Mouse (Mus musculus): ENCODE data around the gene Myo3b. TPM values are rescaled to one million over a fixed set of nuclear protein-coding genes. Genes with fewer than 3 reads are reported as not detected.

The Myo3b gene
- total and polyA plus RNA-seq, 3 experiments, result 0.08 TPM; not detected in 2

GRCm38 (mm10) chr2:70337869-70338268, 298.9 kb downstream of the Myo3b start:
- H3K4me3 ChIP-seq, result no peak overlapping the region
- no peaks in the 10 kb centered on the region for H3K36me3 ChIP-seq (ENCODE audit: control insufficient read depth, insufficient read depth, low read length)
- no peaks in the 10 kb centered on the region for H3K27me3 ChIP-seq (ENCODE audit: control insufficient read depth, insufficient read depth, low read length)
- intact Hi-C loops (cut with DNase I), result no loop called here
- TF ChIP-seq POLR2A (IDR thresholded peaks at IDR 0.05; ENCODE audit: insufficient read depth, low read depth, low read length) (no peak), CTCF (IDR thresholded peaks at IDR 0.05) (no peak), EP300 (IDR thresholded peaks at IDR 0.05; ENCODE audit: insufficient read depth, low read depth, low read length) (no peak)
- H3K4me1 ChIP-seq (ENCODE audit: control insufficient read depth, insufficient read depth, low read length), result peaks cover 5% of the 10 kb centered on the region
- 20% methylated on average over 9 of the region's 9 CpGs for WGBS
- no peak overlapping the region for H3K9ac ChIP-seq (ENCODE audit: low read depth, low read length)
- DNase-seq, result no peak
- H3K27ac ChIP-seq, result no peak overlapping the region
- H3K79me2 ChIP-seq (replicated peaks; ENCODE audit: control insufficient read depth, insufficient read depth, low read length), result no peaks in the 10 kb centered on the region

DNA sequence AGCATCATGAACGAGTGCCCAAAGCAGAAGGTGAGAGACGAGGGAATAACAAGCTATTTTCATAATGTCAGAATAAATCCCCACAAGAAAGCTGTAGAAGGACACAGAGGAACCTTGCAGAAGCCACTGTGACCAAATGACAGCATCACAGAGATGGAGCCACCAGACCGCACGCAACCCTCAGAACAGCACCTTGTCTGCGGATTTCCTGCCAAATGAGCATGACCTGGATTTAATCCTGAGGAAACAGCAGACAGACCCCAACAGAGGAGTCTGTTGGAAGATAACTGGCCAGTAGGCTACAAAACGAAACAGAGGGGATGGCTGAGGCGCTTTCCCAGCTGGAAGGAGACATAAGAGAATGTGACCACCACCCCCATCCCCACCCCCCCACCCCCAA, 300.1 kb downstream of the Myo3b start:
- no peaks in the 10 kb centered on the region for H3K36me3 ChIP-seq (ENCODE audit: control insufficient read depth, insufficient read depth, low read length)
- H3K27me3 ChIP-seq (ENCODE audit: control insufficient read depth, insufficient read depth, low read length), result no peaks in the 10 kb centered on the region
- intact Hi-C loops (cut with DNase I), result no loop called here
- 50% methylated on average over 7 of the region's 7 CpGs for WGBS
- TF ChIP-seq EP300 (IDR thresholded peaks at IDR 0.05; ENCODE audit: insufficient read depth, low read depth, low read length), result no peak
- no peak for TF ChIP-seq POLR2A (IDR thresholded peaks at IDR 0.05; ENCODE audit: insufficient read depth, low read depth, low read length)
- no peak for TF ChIP-seq CTCF (IDR thresholded peaks at IDR 0.05)
- no peak for DNase-seq
- H3K27ac ChIP-seq, result no peak overlapping the region
- H3K4me3 ChIP-seq, result no peak overlapping the region
- H3K79me2 ChIP-seq (replicated peaks; ENCODE audit: control insufficient read depth, insufficient read depth, low read length), result no peaks in the 10 kb centered on the region
- H3K4me1 ChIP-seq (ENCODE audit: control insufficient read depth, insufficient read depth, low read length), result peaks cover 5% of the 10 kb centered on the region
- H3K9ac ChIP-seq (ENCODE audit: low read depth, low read length), result no peak overlapping the region

- no peak for DNase-seq
- Histone ChIP-seq H3K79me2 (replicated peaks; ENCODE audit: control insufficient read depth, insufficient read depth, low read length) (no peaks in the 10 kb centered on the region), H3K36me3 (ENCODE audit: control insufficient read depth, insufficient read depth, low read length) (no peaks in the 10 kb centered on the region), H3K9ac (ENCODE audit: low read depth, low read length) (no peak overlapping the region), H3K4me1 (ENCODE audit: control insufficient read depth, insufficient read depth, low read length) (peaks cover 5% of the 10 kb centered on the region), H3K27me3 (ENCODE audit: control insufficient read depth, insufficient read depth, low read length) (no peaks in the 10 kb centered on the region), H3K4me3 (no peak overlapping the region), H3K27ac (no peak overlapping the region)
- TF ChIP-seq EP300 (IDR thresholded peaks at IDR 0.05; ENCODE audit: insufficient read depth, low read depth, low read length) (no peak), POLR2A (IDR thresholded peaks at IDR 0.05; ENCODE audit: insufficient read depth, low read depth, low read length) (no peak), CTCF (IDR thresholded peaks at IDR 0.05) (no peak)
- intact Hi-C loops (cut with DNase I), result no loop called here
- WGBS, result 20% methylated on average over 6 of the region's 6 CpGs
Measured at GRCm38 (mm10) chr2:70339501-70339900, 300.6 kb downstream of the Myo3b start.

DNA sequence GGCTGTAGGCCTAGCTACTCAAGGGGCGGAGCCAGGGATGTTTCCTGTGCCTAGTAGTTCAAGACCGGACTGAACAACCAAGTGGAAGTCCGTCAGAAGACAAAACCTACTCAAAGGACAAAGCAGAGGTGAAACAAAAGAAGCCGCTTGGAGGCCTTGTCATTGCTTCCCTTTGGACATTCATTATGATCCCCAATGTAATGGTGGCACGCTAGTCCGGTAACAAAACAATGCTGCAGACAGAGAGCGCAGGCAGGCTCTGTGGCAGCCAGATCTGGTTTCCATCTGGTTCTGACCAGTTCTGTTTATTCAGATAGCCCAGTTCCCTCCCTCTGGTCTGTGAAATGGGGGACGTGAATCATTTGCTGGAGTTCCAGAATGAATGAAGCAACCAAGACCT, 301.3 kb downstream of the Myo3b start:
- H3K36me3 ChIP-seq (ENCODE audit: control insufficient read depth, insufficient read depth, low read length), result no peaks in the 10 kb centered on the region
- H3K27ac ChIP-seq, result no peak overlapping the region
- no peak overlapping the region for H3K9ac ChIP-seq (ENCODE audit: low read depth, low read length)
- intact Hi-C loops (cut with DNase I), result no loop called here
- TF ChIP-seq POLR2A (IDR thresholded peaks at IDR 0.05; ENCODE audit: insufficient read depth, low read depth, low read length) (no peak), EP300 (IDR thresholded peaks at IDR 0.05; ENCODE audit: insufficient read depth, low read depth, low read length) (no peak), CTCF (IDR thresholded peaks at IDR 0.05) (no peak)
- H3K79me2 ChIP-seq (replicated peaks; ENCODE audit: control insufficient read depth, insufficient read depth, low read length), result no peaks in the 10 kb centered on the region
- 80% methylated on average over 8 of the region's 8 CpGs for WGBS
- H3K4me3 ChIP-seq, result no peak overlapping the region
- no peak for DNase-seq
- H3K4me1 ChIP-seq (ENCODE audit: control insufficient read depth, insufficient read depth, low read length), result peaks cover 5% of the 10 kb centered on the region
- H3K27me3 ChIP-seq (ENCODE audit: control insufficient read depth, insufficient read depth, low read length), result no peaks in the 10 kb centered on the region

GRCm38 (mm10) chr2:70345126-70345525, 306.2 kb downstream of the Myo3b start:
- no peaks in the 10 kb centered on the region for H3K27me3 ChIP-seq (ENCODE audit: control insufficient read depth, insufficient read depth, low read length)
- H3K36me3 ChIP-seq (ENCODE audit: control insufficient read depth, insufficient read depth, low read length), result no peaks in the 10 kb centered on the region
- WGBS, result 83% methylated on average over 8 of the region's 8 CpGs
- intact Hi-C loops (cut with DNase I), result no loop called here
- H3K4me3 ChIP-seq, result no peak overlapping the region
- H3K79me2 ChIP-seq (replicated peaks; ENCODE audit: control insufficient read depth, insufficient read depth, low read length), result no peaks in the 10 kb centered on the region
- TF ChIP-seq POLR2A (IDR thresholded peaks at IDR 0.05; ENCODE audit: insufficient read depth, low read depth, low read length) (no peak), CTCF (IDR thresholded peaks at IDR 0.05) (no peak), EP300 (IDR thresholded peaks at IDR 0.05; ENCODE audit: insufficient read depth, low read depth, low read length) (no peak)
- no peak overlapping the region for H3K27ac ChIP-seq
- no peak overlapping the region for H3K9ac ChIP-seq (ENCODE audit: low read depth, low read length)
- H3K4me1 ChIP-seq (ENCODE audit: control insufficient read depth, insufficient read depth, low read length), result peaks cover 1% of the 10 kb centered on the region; the same call in 1 of the 2 replicates
- DNase-seq, result no peak

DNA sequence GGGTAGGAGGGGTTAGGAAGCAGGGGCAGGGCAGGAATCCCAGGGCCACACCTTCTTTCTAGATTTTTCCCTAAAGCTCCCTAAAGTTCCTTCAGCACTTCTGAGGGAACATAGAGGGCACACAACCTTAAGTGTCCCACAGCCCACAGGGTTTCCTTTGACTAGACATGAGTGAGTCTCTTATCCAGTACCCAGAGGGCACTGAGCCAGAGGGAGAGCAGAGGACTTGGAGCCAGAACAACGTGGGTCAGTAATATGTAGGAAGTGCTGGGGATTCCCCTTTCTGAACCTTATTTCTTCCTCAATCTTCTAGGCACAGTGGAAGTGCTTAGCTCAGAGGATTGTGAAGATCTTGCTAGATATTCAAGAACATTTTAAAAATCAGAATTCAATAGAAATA, 308.6 kb downstream of the Myo3b start:
- Histone ChIP-seq H3K27ac (no peak overlapping the region), H3K27me3 (ENCODE audit: control insufficient read depth, insufficient read depth, low read length) (no peaks in the 10 kb centered on the region)

More for the DNA sequence above, 308.6 kb downstream of the Myo3b start:
- intact Hi-C loops (cut with DNase I), result no loop called here
- 0% methylated on average over 1 of the region's 1 CpGs for WGBS
- Histone ChIP-seq H3K79me2 (replicated peaks; ENCODE audit: control insufficient read depth, insufficient read depth, low read length) (no peaks in the 10 kb centered on the region), H3K4me3 (no peak overlapping the region), H3K9ac (ENCODE audit: low read depth, low read length) (no peak overlapping the region), H3K4me1 (ENCODE audit: control insufficient read depth, insufficient read depth, low read length) (peaks cover 1% of the 10 kb centered on the region; the same call in 1 of the 2 replicates), H3K36me3 (ENCODE audit: control insufficient read depth, insufficient read depth, low read length) (no peaks in the 10 kb centered on the region)
- TF ChIP-seq EP300 (IDR thresholded peaks at IDR 0.05; ENCODE audit: insufficient read depth, low read depth, low read length) (no peak), CTCF (IDR thresholded peaks at IDR 0.05) (no peak), POLR2A (IDR thresholded peaks at IDR 0.05; ENCODE audit: insufficient read depth, low read depth, low read length) (no peak)
- DNase-seq, result no peak

All from heart, adult 2 months (tissue).